Mouse (Mus musculus): Measurements from ENCODE around the gene Spata45. TPM values are rescaled to one million over a fixed set of nuclear protein-coding genes. Genes with fewer than 3 reads are reported as not detected.
A peak's percentile ranks its signal among the peaks of the same experiment; 100 is the strongest.

Gene Spata45
- polyA plus RNA-seq, 1 experiment = not detected

GRCm38 (mm10) chr1:191057461-191057860, 21.0 kb downstream of the Spata45 start:
- no peak overlapping the region for H3ac ChIP-seq (ENCODE audit: control insufficient read depth, insufficient read length)
- H3K79me2 ChIP-seq (ENCODE audit: control insufficient read depth, insufficient read depth) = no peaks in the 10 kb centered on the region
- no peaks in the 10 kb centered on the region for H3K36me3 ChIP-seq (ENCODE audit: control insufficient read depth, insufficient read depth)

GRCm38 (mm10) chr1:191062241-191062780, 25.9 kb downstream of the Spata45 start:
- Histone ChIP-seq H3ac (ENCODE audit: control insufficient read depth, insufficient read length) (peak overlapping the region; percentile 21), H3K4me2 (ENCODE audit: low read depth) (peak overlapping the region; percentile 88), H3K79me2 (ENCODE audit: control insufficient read depth, insufficient read depth) (peaks cover 28% of the 10 kb centered on the region), H3K27me3 (ENCODE audit: control insufficient read depth, insufficient read depth, insufficient read length) (no peaks in the 10 kb centered on the region), H3K4me3 (peak overlapping the region; percentile 75), H3K36me3 (ENCODE audit: control insufficient read depth, insufficient read depth) (no peaks in the 10 kb centered on the region)
- no peak for TF ChIP-seq E2F4 (IDR thresholded peaks at IDR 0.05; ENCODE audit: insufficient read depth)
- no peak for TF ChIP-seq MYOG (IDR thresholded peaks at IDR 0.05; ENCODE audit: control insufficient read depth in 1 of 3, insufficient read depth in 1 of 3, insufficient read length in 2 of 3, low read depth in 2 of 3)
- no peak for TF ChIP-seq TCF3 (IDR thresholded peaks at IDR 0.05; ENCODE audit: insufficient read length, low read depth)

More at GRCm38 (mm10) chr1:191057461-191057860, 21.0 kb downstream of the Spata45 start:
- H3K4me3 ChIP-seq = no peak overlapping the region
- no peak overlapping the region for H3K4me2 ChIP-seq (ENCODE audit: low read depth)
- no peaks in the 10 kb centered on the region for H3K27me3 ChIP-seq (ENCODE audit: control insufficient read depth, insufficient read depth, insufficient read length)
- TF ChIP-seq REST (IDR thresholded peaks at IDR 0.05; ENCODE audit: insufficient read depth, insufficient read length) = no peak
- TF ChIP-seq USF1 (IDR thresholded peaks at IDR 0.05; ENCODE audit: low read depth) = no peak
- no peak for TF ChIP-seq MYOD1 (IDR thresholded peaks at IDR 0.05; ENCODE audit: control insufficient read depth in 1 of 3, insufficient read length in 2 of 3, low read depth in 2 of 3)
- no peak for TF ChIP-seq SRF (IDR thresholded peaks at IDR 0.05; ENCODE audit: control insufficient read depth, insufficient read length, low read depth)
- no peak for TF ChIP-seq CEBPB (IDR thresholded peaks at IDR 0.05; ENCODE audit: insufficient read depth, poor library complexity, severe bottlenecking)
- no peak for TF ChIP-seq POLR2AphosphoS2 (IDR thresholded peaks at IDR 0.05; ENCODE audit: insufficient read length, low read depth)
- TF ChIP-seq TCF12 (IDR thresholded peaks at IDR 0.05; ENCODE audit: insufficient read depth, poor library complexity, severe bottlenecking) = no peak
- no peak for TF ChIP-seq POLR2A (IDR thresholded peaks at IDR 0.05; ENCODE audit: insufficient read length, low read depth)
- no peak for TF ChIP-seq MYOG (IDR thresholded peaks at IDR 0.05; ENCODE audit: control insufficient read depth in 1 of 3, insufficient read depth in 1 of 3, insufficient read length in 2 of 3, low read depth in 2 of 3)
- TF ChIP-seq TCF3 (IDR thresholded peaks at IDR 0.05; ENCODE audit: insufficient read length, low read depth) = no peak
- no peak for TF ChIP-seq E2F4 (IDR thresholded peaks at IDR 0.05; ENCODE audit: insufficient read depth)
- TF ChIP-seq MAX (IDR thresholded peaks at IDR 0.05; ENCODE audit: low read depth) = no peak

GRCm38 (mm10) chr1:191062781-191063485, 26.5 kb downstream of the Spata45 start, which contains the start of the genes Tatdn3 and Nsl1:
Gene Tatdn3 (minus strand): TSS chr1:191062932.
Gene Nsl1 (plus strand): TSS chr1:191063012.
- H3K4me3 ChIP-seq = peak within 1 kb of the TSS; percentile 75
- H3ac ChIP-seq (ENCODE audit: control insufficient read depth, insufficient read length) = peak within 1 kb of the TSS; percentile 21
- TF ChIP-seq MAX (IDR thresholded peaks at IDR 0.05; ENCODE audit: low read depth) = no peak
- TF ChIP-seq TCF12 (IDR thresholded peaks at IDR 0.05; ENCODE audit: insufficient read depth, poor library complexity, severe bottlenecking) = no peak
- TF ChIP-seq REST (IDR thresholded peaks at IDR 0.05; ENCODE audit: insufficient read depth, insufficient read length) = peak; percentile 5
- TF ChIP-seq POLR2AphosphoS2 (IDR thresholded peaks at IDR 0.05; ENCODE audit: insufficient read length, low read depth) = peak; percentile 91
- peak; percentile 98 for TF ChIP-seq E2F4 (IDR thresholded peaks at IDR 0.05; ENCODE audit: insufficient read depth)
- peak; percentile 88 for TF ChIP-seq POLR2A (IDR thresholded peaks at IDR 0.05; ENCODE audit: insufficient read length, low read depth)
- peak in 2 of 3 experiments; percentile 16 to 27 for TF ChIP-seq MYOD1 (IDR thresholded peaks at IDR 0.05; ENCODE audit: control insufficient read depth in 1 of 3, insufficient read length in 2 of 3, low read depth in 2 of 3)
- TF ChIP-seq USF1 (IDR thresholded peaks at IDR 0.05; ENCODE audit: low read depth) = no peak
- TF ChIP-seq SRF (IDR thresholded peaks at IDR 0.05; ENCODE audit: control insufficient read depth, insufficient read length, low read depth) = peak; percentile 33
- peak in 1 of 3 experiments; percentile 58 for TF ChIP-seq MYOG (IDR thresholded peaks at IDR 0.05; ENCODE audit: control insufficient read depth in 1 of 3, insufficient read depth in 1 of 3, insufficient read length in 2 of 3, low read depth in 2 of 3)
- TF ChIP-seq TCF3 (IDR thresholded peaks at IDR 0.05; ENCODE audit: insufficient read length, low read depth) = no peak
- H3K79me2 ChIP-seq (ENCODE audit: control insufficient read depth, insufficient read depth) = peaks cover 28% of the 10 kb centered on the region
- peak within 1 kb of the TSS; percentile 88 for H3K4me2 ChIP-seq (ENCODE audit: low read depth)
- no peaks in the 10 kb centered on the region for H3K27me3 ChIP-seq (ENCODE audit: control insufficient read depth, insufficient read depth, insufficient read length)
- H3K36me3 ChIP-seq (ENCODE audit: control insufficient read depth, insufficient read depth) = no peaks in the 10 kb centered on the region

- Histone ChIP-seq H3K79me2 (ENCODE audit: control insufficient read depth, insufficient read depth) (peaks cover 28% of the 10 kb centered on the region), H3K36me3 (ENCODE audit: control insufficient read depth, insufficient read depth) (no peaks in the 10 kb centered on the region), H3ac (ENCODE audit: control insufficient read depth, insufficient read length) (peak overlapping the region; percentile 21), H3K27me3 (ENCODE audit: control insufficient read depth, insufficient read depth, insufficient read length) (no peaks in the 10 kb centered on the region), H3K4me2 (ENCODE audit: low read depth) (peak overlapping the region; percentile 69), H3K4me3 (peak overlapping the region; percentile 75)
- TF ChIP-seq CEBPB (IDR thresholded peaks at IDR 0.05; ENCODE audit: insufficient read depth, poor library complexity, severe bottlenecking) = no peak
- no peak for TF ChIP-seq USF1 (IDR thresholded peaks at IDR 0.05; ENCODE audit: low read depth)
- TF ChIP-seq MAX (IDR thresholded peaks at IDR 0.05; ENCODE audit: low read depth) = no peak
- TF ChIP-seq TCF12 (IDR thresholded peaks at IDR 0.05; ENCODE audit: insufficient read depth, poor library complexity, severe bottlenecking) = no peak
- no peak for TF ChIP-seq POLR2AphosphoS2 (IDR thresholded peaks at IDR 0.05; ENCODE audit: insufficient read length, low read depth)
- no peak for TF ChIP-seq REST (IDR thresholded peaks at IDR 0.05; ENCODE audit: insufficient read depth, insufficient read length)
Observed at GRCm38 (mm10) chr1:191063700-191064099, 27.3 kb downstream of the Spata45 start.

- Histone ChIP-seq H3K79me2 (ENCODE audit: control insufficient read depth, insufficient read depth) (peaks cover 28% of the 10 kb centered on the region), H3K4me3 (no peak overlapping the region), H3ac (ENCODE audit: control insufficient read depth, insufficient read length) (no peak overlapping the region), H3K4me2 (ENCODE audit: low read depth) (no peak overlapping the region), H3K36me3 (ENCODE audit: control insufficient read depth, insufficient read depth) (peaks cover 3% of the 10 kb centered on the region), H3K27me3 (ENCODE audit: control insufficient read depth, insufficient read depth, insufficient read length) (no peaks in the 10 kb centered on the region)
- no peak for TF ChIP-seq CEBPB (IDR thresholded peaks at IDR 0.05; ENCODE audit: insufficient read depth, poor library complexity, severe bottlenecking)
- no peak for TF ChIP-seq E2F4 (IDR thresholded peaks at IDR 0.05; ENCODE audit: insufficient read depth)
- no peak for TF ChIP-seq MAX (IDR thresholded peaks at IDR 0.05; ENCODE audit: low read depth)
- TF ChIP-seq POLR2A (IDR thresholded peaks at IDR 0.05; ENCODE audit: insufficient read length, low read depth) = no peak
- no peak for TF ChIP-seq USF1 (IDR thresholded peaks at IDR 0.05; ENCODE audit: low read depth)
- TF ChIP-seq MYOG (IDR thresholded peaks at IDR 0.05; ENCODE audit: control insufficient read depth in 1 of 3, insufficient read depth in 1 of 3, insufficient read length in 2 of 3, low read depth in 2 of 3) = no peak
- TF ChIP-seq POLR2AphosphoS2 (IDR thresholded peaks at IDR 0.05; ENCODE audit: insufficient read length, low read depth) = no peak
- no peak for TF ChIP-seq TCF12 (IDR thresholded peaks at IDR 0.05; ENCODE audit: insufficient read depth, poor library complexity, severe bottlenecking)
- no peak for TF ChIP-seq TCF3 (IDR thresholded peaks at IDR 0.05; ENCODE audit: insufficient read length, low read depth)
- TF ChIP-seq REST (IDR thresholded peaks at IDR 0.05; ENCODE audit: insufficient read depth, insufficient read length) = no peak
Observed at GRCm38 (mm10) chr1:191064535-191064934, 28.1 kb downstream of the Spata45 start.
